Mouse (Mus musculus): Measurements from ENCODE around the gene Gm8220.
"Not testable (repeated sequence)": the region's sequence is repeated elsewhere in the genome, so short reads cannot be mapped to it uniquely, and the experiment has no call there.

Gm8220 gene

GRCm38 (mm10) chr14:44285280-44285679 is at the start of gene Gm8220:
Gm8220 (plus strand) TSS chr14:44285580.
- DNase-seq (ENCODE audit: low spot score in 2 of 2) = not testable (repeated sequence)

DNA sequence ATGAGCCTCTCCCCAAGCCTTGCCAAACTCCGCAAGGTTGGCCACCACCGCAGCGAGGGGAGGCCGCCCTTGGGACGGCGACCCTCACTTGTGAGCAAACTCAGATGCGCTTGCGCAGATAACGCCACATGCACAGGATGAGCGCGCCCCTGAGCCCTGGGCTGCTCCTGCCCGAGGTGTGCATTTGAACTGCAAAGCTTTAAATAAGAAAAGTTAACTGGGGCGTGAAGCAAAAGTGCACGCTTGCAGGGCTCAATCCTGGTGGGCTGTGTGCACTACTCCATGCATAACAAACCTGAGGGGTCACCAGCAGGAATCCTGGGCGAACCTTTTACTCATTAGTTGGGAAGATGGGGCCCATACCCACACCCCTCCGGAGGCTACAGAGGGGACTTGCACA is 37.3 kb upstream of the Gm8220 start:
- DNase-seq (ENCODE audit: low spot score in 2 of 2) = no peak

DNA sequence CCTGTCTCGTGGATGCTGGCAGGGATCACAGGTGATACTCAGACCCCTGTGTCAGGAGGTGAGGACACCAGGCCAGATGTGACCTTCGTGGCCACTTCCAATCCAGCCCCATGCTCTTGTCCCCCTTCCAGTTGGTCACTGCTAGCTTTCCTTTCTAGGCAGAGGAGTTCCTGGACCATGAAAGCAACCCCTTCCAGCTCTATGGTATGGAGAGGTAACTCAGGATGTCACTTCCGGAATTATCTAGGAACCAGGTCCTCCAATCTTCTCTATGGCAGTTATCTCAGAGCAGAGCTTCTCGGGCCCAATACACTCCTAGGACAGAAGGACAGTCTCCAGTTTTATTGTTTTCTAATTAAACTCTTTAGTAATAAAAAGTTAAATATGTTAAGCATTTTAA is 26.7 kb downstream of the Gm8220 start:
- DNase-seq (ENCODE audit: low spot score in 2 of 2) = not testable (repeated sequence)

DNA sequence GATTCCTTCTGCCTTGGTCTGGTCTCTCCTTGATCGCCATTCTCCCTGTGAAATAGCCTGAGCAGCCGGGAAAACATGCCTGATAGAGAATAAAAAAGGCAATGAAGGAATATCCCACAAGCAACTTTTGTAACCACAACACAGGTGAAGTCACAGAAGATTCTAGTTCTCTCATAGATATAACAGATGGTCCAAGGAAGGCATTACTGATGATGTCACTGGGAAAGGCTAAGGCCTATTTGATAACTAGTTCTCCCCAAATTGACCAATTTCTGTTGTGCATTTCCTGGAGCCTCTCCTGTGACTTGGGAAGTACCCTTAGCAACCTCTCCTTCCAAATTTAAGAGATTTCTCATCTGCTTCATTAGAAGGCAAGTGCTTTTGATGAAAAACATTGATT is 53.1 kb downstream of the Gm8220 start, which contains the start of gene Gm5930:
Gene Gm5930 (minus strand): TSS at position 101 of the 400 bp plus-strand sequence.
- DNase-seq (ENCODE audit: low spot score in 2 of 2) = not testable (repeated sequence)
